Mouse (Mus musculus): ENCODE data around the gene Tceal3. TPM values are rescaled to one million over a fixed set of nuclear protein-coding genes. Genes with fewer than 3 reads are reported as not detected.
"Not testable (repeated sequence)": the region's sequence is repeated elsewhere in the genome, so short reads cannot be mapped to it uniquely, and the experiment has no call there.

The Tceal3 gene
- polyA plus RNA-seq, 1 experiment, result not detected

DNA sequence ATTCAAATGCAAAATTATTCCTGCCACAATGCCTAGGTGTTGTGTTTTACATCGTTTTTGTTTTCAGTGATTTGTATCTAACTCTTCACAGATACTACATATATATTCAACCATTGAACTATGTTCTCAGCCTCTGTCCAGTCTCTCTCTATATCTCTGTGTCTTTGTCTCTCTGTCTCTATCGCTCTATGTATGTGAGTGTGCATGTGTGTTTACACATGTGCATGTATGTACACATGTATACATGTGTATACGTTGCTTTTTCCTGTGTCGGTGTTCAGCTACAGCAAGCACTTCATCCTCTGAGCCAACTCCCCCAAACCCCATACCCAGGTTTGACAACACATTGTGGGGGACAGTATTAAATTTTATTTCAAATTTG lies 101.6 kb downstream of the Tceal3 start:
- 51% methylated on average over 4 of the region's 4 CpGs for WGBS
- TF ChIP-seq POLR2A (IDR thresholded peaks at IDR 0.05; ENCODE audit: insufficient read depth, low read depth, low read length), result no peak
- peaks cover 8% of the 10 kb centered on the region; the same call in 1 of the 2 replicates for H3K4me1 ChIP-seq (ENCODE audit: control insufficient read depth, insufficient read depth, low read length)
- no peak overlapping the region for H3K27ac ChIP-seq (ENCODE audit: insufficient read depth, low read depth, low read length)
- no peak overlapping the region for H3K4me3 ChIP-seq (ENCODE audit: insufficient read depth, low read depth, low read length)

DNA sequence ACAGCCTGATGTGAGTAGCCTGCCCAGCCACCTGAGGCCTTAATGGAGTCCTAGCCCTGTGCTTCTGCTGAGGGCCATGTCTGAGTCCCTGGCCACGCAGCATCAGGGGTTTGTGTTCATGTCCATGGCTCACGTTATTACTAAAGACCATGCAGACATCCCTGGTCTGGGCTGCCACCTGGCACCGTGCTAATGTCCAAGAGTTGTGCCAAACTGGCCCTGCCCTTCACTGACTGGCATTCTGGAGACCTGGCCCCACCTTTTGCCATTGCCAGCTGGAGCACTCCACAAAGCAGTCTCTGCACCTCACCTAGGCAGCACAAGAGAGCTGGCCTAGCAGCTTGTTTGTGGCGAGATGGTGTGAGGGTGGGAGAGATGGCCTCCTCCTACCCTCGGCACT lies 102.6 kb downstream of the Tceal3 start:
- H3K4me3 ChIP-seq (ENCODE audit: insufficient read depth, low read depth, low read length), result no peak overlapping the region
- TF ChIP-seq CTCF (IDR thresholded peaks at IDR 0.05; ENCODE audit: insufficient read depth, low read depth, low read length) (no peak), POLR2A (IDR thresholded peaks at IDR 0.05; ENCODE audit: insufficient read depth, low read depth, low read length) (no peak)
- H3K27ac ChIP-seq (ENCODE audit: insufficient read depth, low read depth, low read length), result no peak overlapping the region
- H3K4me1 ChIP-seq (ENCODE audit: control insufficient read depth, insufficient read depth, low read length), result peaks cover 8% of the 10 kb centered on the region; the same call in 1 of the 2 replicates
- 84% methylated on average over 5 of the region's 5 CpGs for WGBS

DNA sequence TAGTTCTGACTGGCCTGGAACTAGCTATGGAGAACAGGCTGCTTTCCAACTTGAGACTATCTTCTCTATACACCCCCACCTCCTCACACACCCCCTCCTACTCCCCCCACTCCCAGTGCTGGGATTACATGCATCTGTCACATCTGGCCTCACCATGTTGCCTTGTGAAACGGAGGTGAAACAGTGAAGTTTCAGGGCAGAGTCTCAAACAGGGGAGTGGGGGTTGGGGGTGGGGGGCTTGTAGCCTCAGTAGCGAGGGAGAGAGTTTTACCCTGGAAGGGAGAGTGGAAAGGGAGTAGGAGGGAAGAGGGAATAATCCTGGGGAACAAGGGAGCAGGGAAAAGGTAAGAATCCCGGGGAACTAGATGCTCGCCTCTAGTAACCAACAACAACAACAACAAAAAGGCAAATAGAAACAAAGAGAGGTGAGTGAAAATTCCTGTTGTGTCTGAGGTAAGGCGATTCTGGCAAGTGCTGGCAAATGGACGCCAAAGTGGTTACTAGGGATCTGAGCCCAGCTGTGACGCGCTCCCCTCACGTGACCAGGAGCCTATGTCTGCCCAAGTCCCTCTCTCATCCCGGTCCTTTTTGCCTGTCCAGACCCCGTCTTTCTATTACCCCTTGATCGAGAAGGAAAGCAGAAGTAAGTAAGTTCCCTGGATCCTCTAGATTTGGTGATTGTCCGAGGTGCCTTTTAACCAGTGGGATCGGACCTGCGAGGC lies 117.0 kb downstream of the Tceal3 start, which contains the start of gene Tceal1:
Gene Tceal1, plus strand, starts transcription at position 537 of the 722 bp plus-strand sequence.
- H3K27ac ChIP-seq (ENCODE audit: insufficient read depth, low read depth, low read length), result peak within 1 kb of the TSS; percentile 93
- TF ChIP-seq POLR2A (IDR thresholded peaks at IDR 0.05; ENCODE audit: insufficient read depth, low read depth, low read length), result peak; percentile 31; the same call in 1 of the 2 replicates
- no peak for TF ChIP-seq CTCF (IDR thresholded peaks at IDR 0.05; ENCODE audit: insufficient read depth, low read depth, low read length)
- 14% methylated on average over 15 of the region's 15 CpGs for WGBS
- no peaks in the 10 kb centered on the region for H3K4me1 ChIP-seq (ENCODE audit: control insufficient read depth, insufficient read depth, low read length)
- peak within 1 kb of the TSS; percentile 73 for H3K4me3 ChIP-seq (ENCODE audit: insufficient read depth, low read depth, low read length)

DNA sequence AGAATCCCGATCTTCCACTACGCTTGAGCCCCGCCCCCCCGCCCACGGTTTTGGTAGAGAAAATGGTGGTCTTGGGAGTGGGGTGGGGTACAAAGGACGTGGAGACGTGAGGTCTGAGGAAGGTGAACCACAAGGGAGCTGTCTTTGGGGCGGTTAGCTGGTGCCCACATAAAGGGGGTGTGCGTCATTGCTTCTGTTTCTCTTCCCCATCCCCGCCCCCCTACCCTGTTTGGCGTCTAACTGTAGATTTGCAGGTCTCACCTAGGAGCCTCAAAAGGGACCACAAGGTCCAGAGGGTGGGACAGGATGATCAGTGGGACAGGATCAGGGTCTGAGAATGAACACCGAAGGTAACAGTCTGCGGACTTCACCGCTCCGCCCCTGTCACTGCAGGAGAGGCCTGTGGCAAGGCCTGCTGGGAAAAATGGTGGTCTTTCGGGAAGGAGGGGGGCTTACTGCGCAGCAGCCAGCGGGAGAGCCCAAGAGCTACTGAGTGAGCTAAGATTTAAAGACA lies 117.6 kb downstream of the Tceal3 start:
- Histone ChIP-seq H3K4me1 (ENCODE audit: control insufficient read depth, insufficient read depth, low read length) (no peaks in the 10 kb centered on the region), H3K4me3 (ENCODE audit: insufficient read depth, low read depth, low read length) (peak overlapping the region; percentile 73), H3K27ac (ENCODE audit: insufficient read depth, low read depth, low read length) (peak overlapping the region; percentile 93)
- WGBS, result 12% methylated on average over 18 of the region's 18 CpGs
- TF ChIP-seq POLR2A (IDR thresholded peaks at IDR 0.05; ENCODE audit: insufficient read depth, low read depth, low read length) (peak; percentile 11; the same call in 1 of the 2 replicates), CTCF (IDR thresholded peaks at IDR 0.05; ENCODE audit: insufficient read depth, low read depth, low read length) (no peak)

DNA sequence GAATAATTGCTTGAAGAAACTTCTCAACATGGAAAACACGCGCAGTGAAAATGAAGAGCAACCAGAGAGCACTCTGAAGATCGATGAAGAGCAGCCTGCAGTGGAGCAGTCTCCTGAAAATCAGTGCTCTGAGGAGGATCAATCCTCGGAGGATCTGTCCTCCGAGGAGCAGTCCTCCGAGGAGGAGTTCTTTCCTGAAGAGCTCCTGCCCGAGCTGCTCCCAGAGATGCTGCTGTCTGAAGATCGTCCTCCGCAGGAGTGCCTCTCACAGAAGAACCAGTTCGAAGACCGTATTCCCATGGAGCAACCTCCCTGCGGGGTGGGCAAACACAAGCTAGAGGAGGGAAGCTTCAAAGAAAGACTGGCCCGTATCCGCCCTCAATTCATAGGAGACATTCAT lies 118.1 kb downstream of the Tceal3 start:
- peak overlapping the region; percentile 73 for H3K4me3 ChIP-seq (ENCODE audit: insufficient read depth, low read depth, low read length)
- 34% methylated on average over 14 of the region's 14 CpGs for WGBS
- H3K4me1 ChIP-seq (ENCODE audit: control insufficient read depth, insufficient read depth, low read length), result no peaks in the 10 kb centered on the region
- TF ChIP-seq POLR2A (IDR thresholded peaks at IDR 0.05; ENCODE audit: insufficient read depth, low read depth, low read length) (no peak), CTCF (IDR thresholded peaks at IDR 0.05; ENCODE audit: insufficient read depth, low read depth, low read length) (no peak)
- H3K27ac ChIP-seq (ENCODE audit: insufficient read depth, low read depth, low read length), result peak overlapping the region; percentile 93; the same call in 1 of the 2 replicates

DNA sequence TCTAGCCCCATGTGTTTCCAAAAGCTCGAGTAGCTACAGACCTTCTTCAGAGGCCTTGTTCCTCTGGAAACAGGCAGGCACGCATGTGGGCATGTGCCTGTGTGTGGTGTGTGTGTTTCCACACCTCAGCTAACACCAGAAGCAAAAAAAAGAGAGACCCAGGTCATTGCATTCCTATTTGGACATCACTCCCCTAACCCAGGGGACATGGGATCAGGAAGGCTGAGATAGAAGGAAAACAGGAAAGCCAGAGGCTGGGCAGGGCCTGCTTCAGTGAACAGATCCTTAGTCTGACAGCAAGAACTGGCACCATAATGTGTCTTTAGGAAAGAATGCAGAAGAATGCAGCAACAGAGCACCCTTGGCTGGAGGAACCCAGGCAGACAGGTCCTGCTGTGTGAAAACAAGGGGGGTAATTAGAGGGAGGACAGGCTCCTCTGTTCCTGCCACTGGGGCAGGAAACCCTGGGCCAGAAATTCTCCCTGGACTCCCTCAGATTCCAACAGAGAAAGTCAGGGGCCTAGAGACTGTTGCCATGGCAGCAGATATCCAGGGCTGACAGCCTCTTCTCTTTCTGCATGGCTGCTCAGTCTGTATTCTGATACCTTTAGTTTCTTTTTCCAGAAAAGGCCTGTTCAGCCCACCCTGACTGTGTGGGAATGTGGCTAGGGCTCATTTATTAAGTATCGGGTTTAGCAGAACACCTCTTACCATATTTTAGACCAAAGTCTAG lies 124.3 kb downstream of the Tceal3 start:
- H3K4me1 ChIP-seq (ENCODE audit: control insufficient read depth, insufficient read depth, low read length); H3K4me3 ChIP-seq (ENCODE audit: insufficient read depth, low read depth, low read length); H3K27ac ChIP-seq (ENCODE audit: insufficient read depth, low read depth, low read length): not testable (repeated sequence)
- 35% methylated on average over 3 of the region's 3 CpGs for WGBS

Other genes with a start within 250 kb of the Tceal3 start
- not detected in 2 replicates for gene Kir3dl1, start 72.8 kb upstream of the Tceal3 start, polyA plus RNA-seq (2012; ENCODE audit: insufficient read depth, insufficient read length, low replicate concordance, missing spikeins)
- not detected in 2 replicates for gene Kir3dl2, start 46.8 kb upstream of the Tceal3 start, polyA plus RNA-seq (2012; ENCODE audit: insufficient read depth, insufficient read length, low replicate concordance, missing spikeins)
- not detected in 2 replicates for gene Tceal1, start 117.1 kb downstream of the Tceal3 start, polyA plus RNA-seq (2012; ENCODE audit: insufficient read depth, insufficient read length, low replicate concordance, missing spikeins)
- 434 TPM in 1 of 2 replicates, not detected in the other for gene Morf4l2, start 152.8 kb downstream of the Tceal3 start, polyA plus RNA-seq (2012; ENCODE audit: insufficient read depth, insufficient read length, low replicate concordance, missing spikeins)
- gene Glra4, start 189.3 kb downstream of the Tceal3 start, polyA plus RNA-seq (2012; ENCODE audit: insufficient read depth, insufficient read length, low replicate concordance, missing spikeins), result not detected in 2 replicates
- 227 and 268 TPM in 2 replicates for gene Plp1, start 231.8 kb downstream of the Tceal3 start, polyA plus RNA-seq (2012; ENCODE audit: insufficient read depth, insufficient read length, low replicate concordance, missing spikeins)

Data from olfactory bulb, adult 2 months (tissue).